Mouse (Mus musculus): Measurements from ENCODE around the gene Mgat4b.
"Not testable (repeated sequence)": the region's sequence is repeated elsewhere in the genome, so short reads cannot be mapped to it uniquely, and the experiment has no call there.

Mgat4b gene

DNA sequence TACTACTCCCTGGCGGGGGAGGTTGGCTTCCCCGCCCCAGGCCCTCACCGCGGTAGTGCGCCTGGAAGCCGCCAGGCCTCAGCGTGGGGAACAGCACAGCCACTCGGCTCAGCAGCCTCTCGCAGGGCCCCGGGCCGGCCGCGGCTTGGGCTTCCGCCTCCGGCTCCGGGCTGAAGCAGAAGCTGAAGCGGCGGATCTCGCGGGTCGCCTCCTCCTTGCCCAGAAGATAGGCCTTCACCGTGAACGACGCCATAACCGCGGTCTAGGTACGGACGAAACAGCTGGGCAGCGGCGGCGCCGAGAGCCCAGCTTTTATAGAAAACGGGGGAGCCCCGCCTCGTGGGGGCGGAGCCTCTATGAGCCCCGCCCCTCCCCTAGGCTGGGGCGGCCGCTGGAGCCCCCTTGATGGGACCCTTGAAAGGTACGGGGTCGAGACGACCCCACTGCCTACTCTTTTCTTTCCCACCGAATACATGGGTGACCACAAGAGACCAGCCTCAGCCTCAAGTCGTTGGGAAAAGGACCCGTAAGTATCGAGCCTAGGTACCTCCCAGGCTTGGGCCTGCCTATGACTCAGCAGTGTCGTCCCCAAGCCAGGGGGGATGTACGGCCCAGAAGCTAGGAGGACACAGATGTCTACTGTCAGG lies at the start of gene Mgat4b, which contains the start of gene Sqstm1:
TSS of gene Mgat4b (plus strand) at position 386 of the 647 bp plus-strand sequence.
TSS of gene Sqstm1 (minus strand) at position 323 of the 647 bp plus-strand sequence.
- DNase-seq (ENCODE audit: low read depth, low spot score): peak; percentile 81

GRCm38 (mm10) chr11:50161578-50162304 lies 48.9 kb upstream of the Mgat4b start:
- peak; percentile 85 for DNase-seq (ENCODE audit: low read depth, low spot score)

- no peak for DNase-seq (ENCODE audit: low read depth, low spot score)
These were observed 48.2 kb upstream of the Mgat4b start for GRCm38 (mm10) chr11:50162338-50163050.

GRCm38 (mm10) chr11:50168352-50168751 lies 42.3 kb upstream of the Mgat4b start:
- DNase-seq (ENCODE audit: low read depth, low spot score): no peak

DNA sequence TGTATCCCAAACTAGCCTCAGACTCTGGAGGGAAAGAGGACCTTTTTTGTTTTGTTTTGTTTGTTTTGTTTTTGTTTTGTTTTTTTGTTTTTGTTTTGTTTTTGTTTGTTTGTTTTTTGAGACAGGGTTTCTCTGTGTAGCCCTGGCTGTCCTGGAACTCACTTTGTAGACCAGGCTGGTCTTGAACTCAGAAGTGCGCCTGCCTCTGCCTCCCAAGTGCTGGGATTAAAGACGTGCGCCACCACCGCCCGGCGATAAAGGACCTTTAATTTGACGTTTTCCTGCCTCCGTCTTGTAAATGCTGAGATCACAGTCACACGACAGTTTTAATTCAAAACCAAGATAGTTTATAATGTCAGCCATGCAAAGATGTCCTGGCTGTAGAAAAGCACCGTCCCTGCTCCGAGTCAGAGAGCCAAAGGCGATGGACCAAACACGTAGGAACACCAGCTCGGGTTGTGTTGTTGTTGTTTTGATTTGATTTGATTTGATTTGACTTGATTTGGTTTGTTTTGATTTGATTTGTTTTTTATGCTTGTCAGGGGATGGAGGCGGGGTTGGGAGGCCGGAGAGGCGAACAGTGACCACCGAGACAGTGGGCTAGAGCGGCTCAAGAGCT lies 36.5 kb upstream of the Mgat4b start, which contains the start of gene Mrnip:
TSS of gene Mrnip (plus strand) at position 334 of the 619 bp plus-strand sequence.
- not testable (repeated sequence) for DNase-seq (ENCODE audit: low read depth, low spot score)

DNA sequence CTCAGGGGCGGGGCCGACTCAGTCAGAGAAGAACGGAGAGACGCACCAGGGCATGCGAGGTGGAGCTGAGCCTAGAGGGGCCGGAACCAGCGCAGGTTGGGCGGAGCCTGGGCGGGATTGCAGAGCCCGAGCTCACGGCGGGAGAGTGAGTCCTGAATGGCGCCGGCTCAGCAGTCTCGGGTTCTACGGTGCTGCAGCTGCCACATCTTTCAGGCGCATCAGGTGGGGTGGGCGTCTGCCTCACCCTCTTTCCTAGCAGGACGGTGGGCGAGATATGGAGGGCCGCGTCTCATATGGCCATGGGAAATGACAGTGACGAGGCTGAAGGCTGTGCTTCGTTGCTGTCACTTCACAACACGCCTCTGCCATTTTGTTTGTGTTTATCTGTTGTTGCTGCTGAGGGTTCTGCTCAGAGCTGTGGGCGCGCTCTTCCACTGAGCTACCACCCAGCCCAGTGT lies 35.9 kb upstream of the Mgat4b start:
- peak; percentile 99 for DNase-seq (ENCODE audit: low read depth, low spot score)

DNA sequence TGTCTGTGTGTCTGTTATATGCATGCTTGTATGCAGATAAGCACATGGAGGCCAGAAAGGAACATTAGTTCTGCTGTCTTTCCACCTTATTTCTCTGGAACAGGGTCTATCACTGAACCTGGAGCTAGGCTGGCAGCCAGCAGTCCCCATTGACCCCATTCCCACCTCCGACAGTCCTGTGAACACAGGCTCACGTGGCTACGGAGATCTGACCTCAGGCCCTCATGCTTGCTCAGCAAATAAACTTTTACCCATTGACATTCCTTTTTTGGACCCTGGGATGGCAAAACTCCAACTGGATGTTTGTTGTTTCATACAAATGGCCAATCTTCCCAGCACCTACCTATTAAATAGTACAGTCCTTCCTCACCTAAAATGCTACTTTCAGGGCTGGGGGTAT lies 34.3 kb upstream of the Mgat4b start:
- DNase-seq (ENCODE audit: low read depth, low spot score): no peak

GRCm38 (mm10) chr11:50177111-50177510 lies 33.6 kb upstream of the Mgat4b start:
- DNase-seq (ENCODE audit: low read depth, low spot score): no peak

DNA sequence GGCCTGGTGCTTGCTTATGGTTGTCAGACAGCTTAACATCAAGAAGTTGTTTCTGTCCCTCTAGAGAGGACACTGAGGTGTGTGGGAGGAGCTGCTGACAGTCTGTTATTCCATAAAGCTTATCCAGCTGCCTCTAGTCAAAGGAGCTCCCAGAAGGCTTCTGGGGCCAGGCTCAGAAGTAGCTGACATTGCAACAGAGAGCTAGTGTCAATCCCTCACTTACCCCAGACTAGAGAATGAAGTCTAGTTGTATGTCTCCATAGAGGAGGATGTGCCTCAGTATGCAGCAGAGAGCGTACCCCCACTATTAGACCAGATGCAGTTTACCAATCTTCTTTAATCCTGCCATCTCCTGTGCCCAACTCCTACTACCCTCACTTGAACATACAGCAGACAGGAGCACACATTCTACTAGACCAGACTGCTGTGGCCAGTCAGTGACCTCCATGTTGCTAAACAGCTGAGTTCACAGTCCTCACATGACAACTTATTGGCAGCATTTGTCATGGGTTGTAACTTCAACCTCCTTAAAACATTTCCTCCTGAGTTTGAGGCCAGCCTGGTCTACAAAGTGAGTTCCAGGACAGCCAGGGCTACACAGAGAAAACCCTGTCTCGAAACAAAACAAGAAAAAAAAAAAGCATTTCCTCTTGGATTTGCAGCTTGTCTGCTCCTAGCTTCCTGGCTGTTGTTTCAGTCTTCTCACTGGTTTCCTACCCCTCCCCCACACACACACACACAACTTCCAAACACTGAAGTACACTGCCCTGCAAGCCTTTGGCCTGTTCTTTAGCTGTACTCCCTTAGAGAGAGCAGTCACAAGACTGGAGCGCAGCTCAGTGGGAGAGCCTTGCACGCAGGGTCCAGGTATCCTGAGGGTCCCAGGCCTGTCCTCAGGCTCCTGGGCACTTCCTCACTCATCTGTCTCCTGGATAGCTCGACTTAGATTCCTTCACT lies 31.9 kb upstream of the Mgat4b start:
- no peak for DNase-seq (ENCODE audit: low read depth, low spot score)

GRCm38 (mm10) chr11:50180478-50181231 lies 30.0 kb upstream of the Mgat4b start:
- no peak for DNase-seq (ENCODE audit: low read depth, low spot score)

GRCm38 (mm10) chr11:50182702-50183101 lies 28.0 kb upstream of the Mgat4b start:
- DNase-seq (ENCODE audit: low read depth, low spot score): no peak

DNA sequence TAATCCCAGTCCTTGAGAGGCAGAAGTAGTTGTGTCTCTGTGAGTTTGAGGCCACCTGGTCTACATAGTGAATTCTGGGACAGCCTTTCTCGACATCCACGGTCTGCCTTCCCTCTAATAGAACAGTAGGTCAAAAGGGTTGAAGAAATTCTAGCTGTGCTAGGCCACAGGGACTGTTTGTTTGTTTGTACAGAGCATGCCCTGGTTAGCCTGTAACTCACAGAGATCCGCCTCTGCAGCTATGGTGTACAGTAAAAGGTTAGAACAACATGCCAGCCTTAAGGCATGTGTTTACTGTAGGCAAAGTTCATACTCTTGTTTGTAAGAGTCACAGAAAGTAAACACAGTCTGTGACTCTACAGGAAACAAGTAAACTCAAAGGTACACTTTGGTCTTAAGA lies 25.9 kb upstream of the Mgat4b start:
- no peak for DNase-seq (ENCODE audit: low read depth, low spot score)

- DNase-seq (ENCODE audit: low read depth, low spot score): no peak
These were observed 22.0 kb upstream of the Mgat4b start for GRCm38 (mm10) chr11:50188682-50189081.

DNA sequence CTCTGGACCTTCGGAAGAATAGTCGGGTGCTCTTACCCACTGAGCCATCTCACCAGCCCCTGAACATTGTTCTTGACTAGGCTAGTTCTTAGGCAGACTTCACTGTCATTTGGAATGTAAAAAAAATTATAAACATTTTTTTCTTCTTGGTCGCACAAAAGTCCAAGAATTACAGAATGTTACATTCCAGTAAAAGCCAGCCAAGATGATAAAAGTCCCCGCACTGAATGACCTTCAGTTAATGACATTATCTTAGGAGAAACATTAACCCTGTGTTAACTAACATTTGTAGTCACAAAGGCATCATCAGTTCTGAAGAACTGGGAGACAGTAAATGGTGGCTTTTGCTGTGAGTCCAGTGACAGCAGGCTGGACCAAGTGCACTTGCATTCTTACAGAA lies 20.3 kb upstream of the Mgat4b start:
- no peak for DNase-seq (ENCODE audit: low read depth, low spot score)

GRCm38 (mm10) chr11:50192278-50192677 lies 18.4 kb upstream of the Mgat4b start:
- no peak for DNase-seq (ENCODE audit: low read depth, low spot score)

GRCm38 (mm10) chr11:50194070-50194469 lies 16.6 kb upstream of the Mgat4b start:
- DNase-seq (ENCODE audit: low read depth, low spot score): no peak

DNA sequence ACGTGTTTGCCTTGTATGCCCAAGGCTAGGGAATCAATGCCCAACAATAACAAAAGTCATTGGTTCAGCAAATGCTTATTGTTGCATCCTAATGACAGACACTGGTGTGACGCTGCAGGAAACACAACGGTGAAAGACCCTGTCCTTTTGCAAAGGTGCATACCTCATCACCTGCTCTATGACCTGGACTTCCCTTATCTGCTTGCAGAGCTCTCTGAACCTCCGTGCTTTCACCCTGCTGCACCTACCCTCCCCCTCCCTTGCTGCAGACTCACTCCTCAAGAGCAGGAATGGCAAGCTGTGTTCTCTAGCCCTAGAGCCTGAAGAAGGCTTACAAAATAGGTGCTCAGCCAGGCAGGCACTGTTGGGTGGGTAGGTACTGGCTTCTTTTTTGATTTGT lies 15.9 kb upstream of the Mgat4b start:
- DNase-seq (ENCODE audit: low read depth, low spot score): no peak

DNA sequence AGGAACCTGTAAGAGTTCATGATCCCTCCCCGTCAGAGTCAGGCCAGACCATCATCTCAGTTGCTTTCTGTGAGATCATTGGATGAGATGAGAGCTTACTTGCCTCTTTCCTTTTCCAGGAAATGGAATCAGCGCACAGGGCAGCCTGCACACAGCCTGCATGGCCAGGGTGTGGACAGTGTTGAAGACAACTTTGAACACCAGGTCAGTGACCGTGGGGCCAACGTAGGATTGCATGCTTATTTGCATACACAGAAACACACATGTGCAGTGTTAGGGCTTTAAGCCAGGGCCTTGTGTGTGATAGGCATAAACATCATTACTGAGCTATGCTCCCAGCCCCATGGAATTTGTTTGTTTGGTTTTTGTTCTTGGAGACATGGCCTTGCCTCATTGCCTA lies 13.2 kb upstream of the Mgat4b start:
- no peak for DNase-seq (ENCODE audit: low read depth, low spot score)

DNA sequence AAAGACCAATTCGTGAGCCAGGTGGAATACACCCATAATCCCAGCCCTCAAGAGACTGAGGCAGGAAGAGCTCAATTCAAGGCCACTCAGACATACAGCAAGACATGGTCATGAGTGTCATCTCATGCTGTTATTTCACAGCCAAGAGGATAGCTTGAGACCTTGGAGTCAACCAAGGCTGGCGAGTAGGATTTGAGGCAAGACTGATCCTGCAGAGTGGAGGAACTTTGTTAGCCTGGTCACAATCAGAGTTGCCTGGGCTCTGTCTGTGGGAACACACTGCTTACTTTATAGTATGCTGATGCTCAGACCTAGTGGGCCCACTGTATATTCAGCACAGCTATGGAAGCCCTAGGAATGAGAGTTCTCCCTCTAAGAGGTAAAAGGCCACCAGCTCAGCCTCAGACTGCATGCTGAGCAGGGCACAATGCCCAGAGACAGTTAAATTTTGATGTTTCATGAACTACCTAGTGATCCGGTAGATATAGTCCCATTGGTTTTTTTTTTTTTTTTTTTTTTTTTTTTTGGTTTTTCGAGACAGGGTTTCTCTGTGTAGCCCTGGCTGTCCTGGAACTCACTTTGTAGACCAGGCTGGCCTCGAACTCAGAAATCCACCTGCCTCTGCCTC lies 12.4 kb upstream of the Mgat4b start:
- no peak for DNase-seq (ENCODE audit: low read depth, low spot score)

DNA sequence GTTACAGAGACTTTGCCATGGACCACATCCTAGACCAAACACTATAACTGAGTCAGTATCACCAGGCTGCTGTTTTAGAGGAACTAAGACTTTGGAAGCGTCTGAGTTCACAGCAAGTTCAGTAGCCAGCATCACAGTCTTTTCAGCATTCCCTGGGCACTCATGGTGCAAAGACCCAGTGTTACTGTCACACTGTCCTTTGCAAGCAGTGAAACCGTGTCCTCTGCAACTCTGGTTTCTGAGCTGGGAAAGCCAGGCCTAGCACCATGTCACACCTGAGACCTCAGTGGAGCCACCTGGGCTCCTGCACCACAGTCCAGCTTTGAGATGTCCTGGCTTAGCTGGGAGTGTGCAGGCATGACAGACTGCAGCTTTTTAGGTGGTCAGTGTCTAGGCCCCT lies 11.8 kb upstream of the Mgat4b start:
- no peak for DNase-seq (ENCODE audit: low read depth, low spot score)

Data from ZHBTc4 (cell line).